Mouse (Mus musculus) common myeloid progenitor, adult 5-6 weeks (primary cell): ENCODE data around the gene Dtymk. TPM values are rescaled to one million over a fixed set of nuclear protein-coding genes. Genes with fewer than 3 reads are reported as not detected.
"Not testable (repeated sequence)": the region's sequence is repeated elsewhere in the genome, so short reads cannot be mapped to it uniquely, and the experiment has no call there.

Experiments used
- ATAC-seq: replicated peaks from 2 replicates; pipeline ENCODE4 v1.8.0; 2016; ENCODE audit warnings: low read depth, mild to moderate bottlenecking, moderate TSS enrichment, inconsistent platforms; ENCODE audit not compliant: poor library complexity, severe bottlenecking
- total RNA-seq: library from RNA; stranded (forward); fragments of 200-1000, 187-1606 nt; gene quantifications from 2 replicates; pipeline ENCODE4 v1.2.3, GENCODE M21; 2017

The Dtymk gene
- 249 and 271 TPM in 2 replicates for total RNA-seq

GRCm38 (mm10) chr1:93801741-93802238, at the start of gene Dtymk:
Gene Dtymk, minus strand, starts transcription at chr1:93801934.
- peak; percentile 62 for ATAC-seq

- peak; percentile 99 for ATAC-seq
Measured at GRCm38 (mm10) chr1:93845766-93846366, 44.1 kb upstream of the Dtymk start.

GRCm38 (mm10) chr1:93838569-93838968, 36.8 kb upstream of the Dtymk start:
- not testable (repeated sequence) for ATAC-seq

- ATAC-seq, result no peak
Measured at GRCm38 (mm10) chr1:93837335-93837734, 35.6 kb upstream of the Dtymk start.

- no peak for ATAC-seq
Measured at GRCm38 (mm10) chr1:93836532-93836913, 34.8 kb upstream of the Dtymk start.

- no peak for ATAC-seq
Measured at GRCm38 (mm10) chr1:93835876-93836531, 34.3 kb upstream of the Dtymk start.

- no peak for ATAC-seq
Measured at GRCm38 (mm10) chr1:93835211-93835610, 33.5 kb upstream of the Dtymk start.

GRCm38 (mm10) chr1:93834671-93835150, 33.0 kb upstream of the Dtymk start:
- ATAC-seq, result no peak

GRCm38 (mm10) chr1:93832754-93833360, 31.1 kb upstream of the Dtymk start:
- peak; percentile 92 for ATAC-seq

- no peak for ATAC-seq
Measured at GRCm38 (mm10) chr1:93826540-93826835, 24.8 kb upstream of the Dtymk start.

- ATAC-seq, result 0 out of 2 replicates have a peak, but pooled peaks have one; percentile 6
Measured at GRCm38 (mm10) chr1:93825771-93826539, 24.2 kb upstream of the Dtymk start.

- peak; percentile 87 for ATAC-seq
Measured at GRCm38 (mm10) chr1:93825105-93825674, 23.5 kb upstream of the Dtymk start.

- no peak; the same call in 1 of the 2 replicates for ATAC-seq
Measured at GRCm38 (mm10) chr1:93824609-93825008, 22.9 kb upstream of the Dtymk start, which contains the start of gene D2hgdh. Gene D2hgdh, plus strand, starts transcription at chr1:93824909.

GRCm38 (mm10) chr1:93823796-93824495, 22.2 kb upstream of the Dtymk start:
- no peak for ATAC-seq

- no peak for ATAC-seq
Measured at GRCm38 (mm10) chr1:93818722-93819121, 17.0 kb upstream of the Dtymk start.

- no peak for ATAC-seq
Measured at GRCm38 (mm10) chr1:93817823-93818532, 16.2 kb upstream of the Dtymk start.

GRCm38 (mm10) chr1:93811495-93812039, 9.8 kb upstream of the Dtymk start:
- no peak for ATAC-seq

GRCm38 (mm10) chr1:93810011-93810410, 8.3 kb upstream of the Dtymk start:
- no peak for ATAC-seq

- no peak for ATAC-seq
Measured at GRCm38 (mm10) chr1:93808871-93809270, 7.1 kb upstream of the Dtymk start.
